Mouse (Mus musculus): ENCODE results near the gene 3300002I08Rik. TPM values are rescaled to one million over a fixed set of nuclear protein-coding genes. Genes with fewer than 3 reads are reported as not detected.

The 3300002I08Rik gene
- total RNA-seq (2023) = 1 to 10 TPM; 4.8 to 8.4 TPM

DNA sequence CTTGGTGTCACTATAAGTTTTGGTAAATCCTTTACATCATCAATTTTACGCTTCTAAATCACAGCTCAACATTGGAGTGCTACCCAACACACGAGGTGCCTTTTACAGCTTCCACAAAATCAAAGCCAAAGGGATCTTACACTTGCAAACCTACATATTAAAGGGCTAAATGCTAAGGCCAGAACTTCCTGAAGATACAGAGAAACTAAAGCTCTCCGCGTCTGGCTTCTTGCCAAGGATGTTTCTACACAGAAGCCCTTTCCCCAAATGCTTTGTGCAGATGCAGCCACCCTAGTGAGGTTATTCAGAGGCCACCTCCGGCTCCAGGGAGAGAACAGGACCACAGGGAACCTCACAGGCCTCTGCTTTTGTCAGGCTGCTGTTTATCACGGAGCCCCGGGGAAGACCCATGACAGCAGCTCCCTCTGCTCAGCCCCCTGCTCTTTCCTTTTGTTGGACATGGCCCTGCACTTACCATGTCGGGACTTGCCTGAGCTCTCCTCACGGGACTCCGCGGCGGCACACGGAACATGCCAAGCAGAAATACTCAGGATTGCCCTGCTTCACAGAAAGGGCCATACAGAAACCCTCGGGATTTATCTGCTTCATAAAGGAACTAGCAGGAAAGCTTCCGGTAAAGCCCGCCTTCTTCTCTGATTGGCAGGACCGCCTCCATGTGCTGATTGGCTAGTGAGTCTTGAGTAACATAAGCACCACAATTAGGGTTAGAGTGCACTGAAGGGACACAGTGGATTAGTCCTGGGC lies at the start of gene 3300002I08Rik:
Gene 3300002I08Rik, minus strand, starts transcription at position 653 of the 765 bp plus-strand sequence.

DNA sequence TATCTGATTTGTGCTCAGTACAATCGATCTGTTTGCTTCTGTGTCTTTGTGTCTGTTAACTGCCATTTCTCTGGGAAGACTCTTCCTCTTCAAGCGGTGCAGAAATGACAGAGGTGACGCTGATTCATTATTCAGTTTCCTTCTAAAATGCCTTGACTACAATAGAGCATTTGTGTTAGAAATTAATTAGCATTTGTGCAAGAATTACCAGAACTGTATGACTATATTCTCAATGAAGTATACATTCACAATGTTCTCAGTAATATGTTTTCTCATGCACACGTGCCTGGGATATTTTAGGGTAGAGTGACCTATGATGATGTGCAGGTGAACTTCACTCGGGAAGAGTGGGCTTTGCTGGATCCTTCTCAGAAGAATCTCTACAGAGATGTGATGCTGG lies 39.2 kb downstream of the 3300002I08Rik start, which contains the start of gene Gm10130:
Gene Gm10130, plus strand, starts transcription at position 301 of the 400 bp plus-strand sequence.

Other genes starting within 250 kb of the 3300002I08Rik start
- 10 to 100 TPM; 15.8 to 25.6 TPM for gene Zfp120, start 226.1 kb downstream of the 3300002I08Rik start, total RNA-seq (2023)
- not detected for gene Gm10770, start 183.1 kb downstream of the 3300002I08Rik start, total RNA-seq (2023)
- gene Gm14139, start 181.0 kb downstream of the 3300002I08Rik start, total RNA-seq (2023) = under 1 TPM; 0.59 to 0.73 TPM
- 1 to 10 TPM; 5.9 to 6.7 TPM for gene Zfp937, start 144.7 kb downstream of the 3300002I08Rik start, total RNA-seq (2023)
- gene Gm21994, start 107.2 kb downstream of the 3300002I08Rik start, total RNA-seq (2023) = 10 to 100 TPM; 11.3 to 15.5 TPM
- under 1 TPM in 1 of 2 experiments, not detected in 1; 0.92 TPM for gene Gm14124, start 105.2 kb downstream of the 3300002I08Rik start, total RNA-seq (2023)
- gene Gm10130, start 39.1 kb downstream of the 3300002I08Rik start, total RNA-seq (2023) = 1 to 10 TPM; 6.0 to 6.6 TPM
- 1 to 10 TPM; 4.4 to 5.6 TPM for gene Zfp442, start 88.7 kb upstream of the 3300002I08Rik start, total RNA-seq (2023)
- gene Zfp345, start 122.3 kb upstream of the 3300002I08Rik start, total RNA-seq (2023) = 1 to 10 TPM; 1.6 to 1.8 TPM
- gene Cst7, start 207.7 kb upstream of the 3300002I08Rik start, total RNA-seq (2023) = under 1 TPM in 1 of 2 experiments, not detected in 1; 0.58 TPM
- gene Apmap, start 245.8 kb upstream of the 3300002I08Rik start, total RNA-seq (2023) = 10 to 100 TPM; 22.8 to 29.3 TPM